ENCODE assay signal across 8 mouse cellular contexts in genomic region chr1:62707913-62708860, GRCm38 (mm10). TPM values are rescaled to one million over a fixed set of nuclear protein-coding genes. Genes with fewer than 3 reads are reported as not detected.
DNase-seq lines count a peak whose midpoint lies in the region; TF ChIP-seq lines count a peak whose summit lies in the region.

No protein-coding gene starts in this region.

- H3K79me2 ChIP-seq in heart, adult 2 months (replicated peaks; ENCODE audit: control insufficient read depth, insufficient read depth, low read length) = no peaks in the 10 kb centered on the region
- peaks cover 98% of the 10 kb centered on the region for H3K79me2 ChIP-seq in macrophage (ENCODE audit: inconsistent target)

- peak overlapping the region; percentile 52 for H3K4me3 ChIP-seq in heart, adult 2 months
- H3K4me3 ChIP-seq in ES-Bruce4 (ENCODE audit: low read depth, low read length) = 0 out of 2 replicates have a peak overlapping the region, but pooled peaks have one; percentile 8
- H3K4me3 ChIP-seq in hindbrain, embryonic 10.5 days = peak overlapping the region; percentile 77
- H3K4me3 ChIP-seq in macrophage (ENCODE audit: inconsistent target) = peak overlapping the region; percentile 83

- peaks cover 9% of the 10 kb centered on the region; the same call in 1 of the 2 replicates for H3K36me3 ChIP-seq in heart, adult 2 months (ENCODE audit: control insufficient read depth, insufficient read depth, low read length)
- H3K36me3 ChIP-seq in ES-Bruce4 (ENCODE audit: control insufficient read depth, insufficient read depth, low read length, poor library complexity, severe bottlenecking) (no peaks in the 10 kb centered on the region), macrophage (ENCODE audit: inconsistent target) (peaks cover 6% of the 10 kb centered on the region; the same call in 1 of the 2 replicates)
- no peaks in the 10 kb centered on the region for H3K36me3 ChIP-seq in hindbrain, embryonic 10.5 days

- WGBS in heart, adult 2 months = 45% methylated on average over 17 of the region's 17 CpGs
- WGBS in hindbrain, embryonic 10.5 days = 6% methylated on average over 17 of the region's 17 CpGs
- 62% methylated on average over 17 of the region's 17 CpGs for WGBS in macrophage (ENCODE audit: missing documents)

- peaks cover 8% of the 10 kb centered on the region for H3K4me1 ChIP-seq in heart, adult 2 months (ENCODE audit: control insufficient read depth, insufficient read depth, low read length)
- no peaks in the 10 kb centered on the region for H3K4me1 ChIP-seq in ES-Bruce4 (ENCODE audit: control insufficient read depth, insufficient read depth, low read length)
- peaks cover 64% of the 10 kb centered on the region for H3K4me1 ChIP-seq in hindbrain, embryonic 10.5 days (replicated peaks)

- no peak overlapping the region for H3K9ac ChIP-seq in heart, adult 2 months (ENCODE audit: low read depth, low read length)
- H3K9ac ChIP-seq in ES-Bruce4 (ENCODE audit: low read depth, poor library complexity, severe bottlenecking) = no peak overlapping the region; the same call in 1 of the 2 replicates

- TF ChIP-seq CTCF in heart, adult 2 months (IDR thresholded peaks at IDR 0.05) = no peak
- no peak for TF ChIP-seq CTCF in ES-Bruce4 (IDR thresholded peaks at IDR 0.05; ENCODE audit: low read depth, low read length)

- DNase-seq in heart, adult 2 months = no peak
- DNase-seq in heart, adult 18-20 months = no peak
- DNase-seq in hindbrain, embryonic 10.5 days (ENCODE audit: low spot score) = no peak
- DNase-seq in cerebellum, postnatal 4 days (ENCODE audit: low spot score in 2 of 2) = no peak
- no peak for DNase-seq in ovary, postnatal 36 days (ENCODE audit: low spot score)
- DNase-seq in gastrocnemius, postnatal 4 days (ENCODE audit: low spot score in 2 of 2) = no peak

- intact Hi-C loops in heart, adult 2 months (cut with DNase I) = loop anchor here (2.0 to 5.0 kb wide), 2 partner anchors 39 to 71 kb away; no protein-coding TSS in a partner anchor

- peak overlapping the region; percentile 85 for H3K27ac ChIP-seq in heart, adult 2 months
- H3K27ac ChIP-seq in ES-Bruce4 (ENCODE audit: insufficient read depth, low read length) (no peak overlapping the region), macrophage (peak overlapping the region; percentile 91)
- H3K27ac ChIP-seq in hindbrain, embryonic 10.5 days = peak overlapping the region; percentile 86; the same call in 1 of the 2 replicates

- H3K9me3 ChIP-seq in ES-Bruce4 (replicated peaks; ENCODE audit: control insufficient read depth, insufficient read depth, low read length, poor library complexity, severe bottlenecking) = no peaks in the 10 kb centered on the region
- H3K9me3 ChIP-seq in hindbrain, embryonic 10.5 days = no peaks in the 10 kb centered on the region

- H3K27me3 ChIP-seq in heart, adult 2 months (ENCODE audit: control insufficient read depth, insufficient read depth, low read length) = no peaks in the 10 kb centered on the region
- peaks cover 13% of the 10 kb centered on the region for H3K27me3 ChIP-seq in ES-Bruce4 (ENCODE audit: control insufficient read depth, insufficient read depth, low read length, poor library complexity, severe bottlenecking)
- H3K27me3 ChIP-seq in hindbrain, embryonic 10.5 days (ENCODE audit: insufficient read depth, poor library complexity, severe bottlenecking) = peaks cover 78% of the 10 kb centered on the region

- no peak for TF ChIP-seq POLR2A in heart, adult 2 months (IDR thresholded peaks at IDR 0.05; ENCODE audit: insufficient read depth, low read depth, low read length)
- no peak for TF ChIP-seq POLR2A in ES-Bruce4 (IDR thresholded peaks at IDR 0.05; ENCODE audit: insufficient read depth, low read length)

- no peak for TF ChIP-seq EP300 in heart, adult 2 months (IDR thresholded peaks at IDR 0.05; ENCODE audit: insufficient read depth, low read depth, low read length)
- TF ChIP-seq EP300 in ES-Bruce4 (IDR thresholded peaks at IDR 0.05; ENCODE audit: insufficient read depth, low read depth, low read length) = no peak

RNA-seq across cellular contexts. Expression of gene Nrp2, which starts 5.1 kb away (rescaled TPM):
- 10 to 100 TPM; 20.7 to 29.6 TPM for total RNA-seq in heart, adult 2 months (2021)
- 15.6 and 24.2 TPM in 2 replicates for polyA plus RNA-seq in heart, adult 2 months (2012; rRNA removed)
- 10 to 100 TPM; 20.2 to 30.1 TPM for total RNA-seq in heart, adult 18-20 months (2021)
- 31.2 and 32.2 TPM in 2 replicates for polyA plus RNA-seq in ES-Bruce4 (2011; ENCODE audit: insufficient read depth, insufficient read length, low read depth, missing spikeins)
- polyA plus RNA-seq in hindbrain, embryonic 10.5 days (2016; fragmentation: Nextera tagmentation; extraction: Ambion mirVana) = 21.8 and 23.1 TPM in 2 replicates
- 1,000 to 10,000 TPM in 6 of 26 experiments, 100 to 1,000 TPM in 20; 275 to 1,404 (median 593) TPM for total RNA-seq in macrophage (2018; cell fraction: chromatin; rRNA removed)
- total RNA-seq in macrophage (2018; cell fraction: cytosol; rRNA removed) = 100 to 1,000 TPM; 170 to 422 (median 277) TPM
- total RNA-seq in macrophage (2018; cell fraction: nucleus; rRNA removed) = 1,000 to 10,000 TPM in 1 of 26 experiments, 100 to 1,000 TPM in 25; 397 to 1,005 (median 731) TPM
- polyA plus RNA-seq in macrophage (2018) = 145 to 272 TPM (median 160 TPM) in 3 replicates
- total RNA-seq in gastrocnemius, postnatal 4 days (2021) = 10 to 100 TPM; 23.2 to 24.0 TPM

Comparison
In these comparisons a context has a peak if more than half of its experiments do, and no peak if none do; other contexts are left out.
1. H3K4me3 ChIP-seq: peak in every context shown above with its lines; median percentile 83 in macrophage; 77 in hindbrain, embryonic 10.5 days; 52 in heart, adult 2 months; 8 in ES-Bruce4.